Mouse (Mus musculus) megakaryocyte, embryonic 14.5 days (primary cell): ENCODE measurements around the gene 1700013G24Rik. TPM values are rescaled to one million over a fixed set of nuclear protein-coding genes. Genes with fewer than 3 reads are reported as not detected.
"Not testable (repeated sequence)": the region's sequence is repeated elsewhere in the genome, so short reads cannot be mapped to it uniquely, and the experiment has no call there.

Experiments used
- H3K27me3 ChIP-seq: replicated peaks from 2 replicates; pipeline ENCODE3; 2012; ENCODE audit warnings: inconsistent platforms
- H3K36me3 ChIP-seq: replicated peaks from 2 replicates; pipeline ENCODE3; 2012; ENCODE audit warnings: low read length, inconsistent platforms, mixed read lengths
- H3K4me1 ChIP-seq: 2 replicates; pipeline ENCODE4 v1.6.1; 2012; ENCODE audit warnings: inconsistent platforms
- H3K4me3 ChIP-seq: replicated peaks from 2 replicates; pipeline ENCODE3; 2012; ENCODE audit warnings: moderate library complexity, mild to moderate bottlenecking, inconsistent platforms
- H3K9me3 ChIP-seq: 2 replicates; pipeline ENCODE4 v1.6.1; 2012; ENCODE audit warnings: inconsistent platforms
- FLI1 ChIP-seq: IDR thresholded peaks from 2 replicates; pipeline ENCODE4 v1.6.1; 2012; ENCODE audit warnings: low read length, inconsistent platforms, mixed read lengths
- GATA1 ChIP-seq: IDR thresholded peaks from 3 replicates; pipeline ENCODE4 v1.6.1; 2012; ENCODE audit warnings: mixed read lengths, low read length, inconsistent platforms, borderline replicate concordance
- polyA plus RNA-seq: library from polyadenylated mRNA; stranded (reverse); fragments of >175 nt; gene quantifications from 2 replicates; pipeline ENCODE4 v1.2.3, GENCODE M21; 2012; ENCODE audit warnings: low replicate concordance; ENCODE audit not compliant: insufficient read depth

The 1700013G24Rik gene
- polyA plus RNA-seq = not detected in 2 replicates

DNA sequence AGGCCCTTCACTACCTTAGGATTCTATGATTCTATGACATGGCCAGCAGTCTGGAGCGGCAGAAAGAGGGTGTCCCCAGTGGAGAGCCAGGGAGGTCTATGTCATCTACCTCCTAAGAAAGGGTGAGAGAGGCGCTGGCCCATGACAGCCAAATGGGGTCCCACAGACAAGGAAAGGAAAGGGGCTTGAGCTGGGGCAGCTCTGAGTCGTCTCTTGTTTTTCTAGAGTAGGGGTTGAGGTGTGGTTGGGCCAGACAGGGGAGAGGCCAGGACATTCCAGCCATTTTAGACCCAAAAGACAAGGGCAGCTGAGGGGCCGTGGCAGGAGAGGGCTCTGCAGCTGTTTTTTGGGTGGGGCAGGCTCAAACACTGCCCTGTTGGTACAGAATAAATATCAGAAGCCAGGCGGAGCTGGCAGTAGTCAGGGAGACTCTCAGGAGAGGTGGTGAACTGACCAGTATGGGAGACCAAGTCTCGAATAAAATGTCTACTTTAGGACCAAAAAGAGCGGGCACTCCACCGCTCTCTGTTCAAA, at the start of gene 1700013G24Rik:
Gene 1700013G24Rik, plus strand, starts transcription at position 51 of the 534 bp plus-strand sequence.
- H3K27me3 ChIP-seq = peaks cover 53% of the 10 kb centered on the region
- TF ChIP-seq FLI1 (no peak), GATA1 (no peak)

GRCm38 (mm10) chr4:137405571-137405970, 47.5 kb upstream of the 1700013G24Rik start:
- Histone ChIP-seq H3K4me3 (no peak overlapping the region), H3K36me3 (no peaks in the 10 kb centered on the region), H3K4me1 (no peaks in the 10 kb centered on the region), H3K9me3 (no peaks in the 10 kb centered on the region), H3K27me3 (peaks cover 37% of the 10 kb centered on the region)
- TF ChIP-seq GATA1 (no peak), FLI1 (no peak)

More for the DNA sequence above, at the start of gene 1700013G24Rik:
- Histone ChIP-seq H3K4me1 (peaks cover 22% of the 10 kb centered on the region), H3K36me3 (no peaks in the 10 kb centered on the region), H3K9me3 (peaks cover 4% of the 10 kb centered on the region), H3K4me3 (no peak within 1 kb of the TSS)

DNA sequence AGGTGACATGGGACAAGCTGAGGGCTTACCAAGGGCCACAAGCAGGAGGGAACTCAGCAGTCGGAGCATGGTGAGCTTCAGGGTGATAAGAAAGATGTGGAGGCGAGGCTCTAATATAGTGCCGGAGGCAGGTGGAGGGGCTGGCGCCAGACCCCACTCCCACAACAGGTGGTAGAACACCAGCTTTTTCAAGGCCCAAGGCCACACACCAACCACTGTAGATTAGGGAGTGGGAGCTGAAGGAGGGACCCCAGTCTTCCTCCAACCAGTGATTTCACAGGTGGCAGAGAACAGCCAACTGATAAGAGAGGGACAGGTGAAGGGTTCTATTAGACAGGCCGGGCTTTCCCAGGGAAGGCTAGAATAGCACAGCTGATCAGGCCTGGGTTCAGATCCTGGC, 43.4 kb upstream of the 1700013G24Rik start, which contains the start of gene Cela3a:
Gene Cela3a, minus strand, starts transcription at position 101 of the 400 bp plus-strand sequence.
- Histone ChIP-seq H3K4me1 (no peaks in the 10 kb centered on the region), H3K9me3 (peaks cover 6% of the 10 kb centered on the region), H3K27me3 (peaks cover 25% of the 10 kb centered on the region), H3K36me3 (no peaks in the 10 kb centered on the region), H3K4me3 (no peak within 1 kb of the TSS)
- TF ChIP-seq GATA1 (no peak), FLI1 (no peak)

DNA sequence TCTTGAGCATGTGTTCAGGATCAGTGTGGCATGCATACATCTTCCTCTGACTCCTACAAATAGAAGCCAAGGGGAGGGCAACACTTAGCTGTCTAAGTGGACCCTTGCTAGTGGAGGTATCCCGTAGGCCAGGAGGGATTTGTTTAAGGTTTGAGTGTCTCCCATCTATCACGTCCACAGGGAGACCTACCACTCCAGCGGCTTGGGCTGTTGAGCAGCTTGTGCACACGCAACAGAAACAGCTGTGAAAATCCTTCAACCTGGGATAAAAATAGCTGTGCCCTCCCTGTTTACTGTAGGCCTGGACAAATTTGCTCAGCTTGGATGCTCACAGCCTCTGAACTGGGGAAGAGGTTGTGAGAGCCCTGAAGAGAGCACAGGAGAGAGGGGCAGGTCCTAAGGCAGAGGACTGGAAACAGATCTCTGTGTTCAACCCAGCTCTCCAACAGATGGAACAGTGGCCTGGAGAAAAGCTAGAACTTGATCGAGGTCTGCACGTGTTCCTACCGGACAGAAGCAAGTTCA, 40.8 kb upstream of the 1700013G24Rik start:
- H3K27me3 ChIP-seq = peaks cover 19% of the 10 kb centered on the region
- not testable (repeated sequence) for H3K4me1 ChIP-seq, H3K36me3 ChIP-seq, H3K4me3 ChIP-seq, H3K9me3 ChIP-seq

DNA sequence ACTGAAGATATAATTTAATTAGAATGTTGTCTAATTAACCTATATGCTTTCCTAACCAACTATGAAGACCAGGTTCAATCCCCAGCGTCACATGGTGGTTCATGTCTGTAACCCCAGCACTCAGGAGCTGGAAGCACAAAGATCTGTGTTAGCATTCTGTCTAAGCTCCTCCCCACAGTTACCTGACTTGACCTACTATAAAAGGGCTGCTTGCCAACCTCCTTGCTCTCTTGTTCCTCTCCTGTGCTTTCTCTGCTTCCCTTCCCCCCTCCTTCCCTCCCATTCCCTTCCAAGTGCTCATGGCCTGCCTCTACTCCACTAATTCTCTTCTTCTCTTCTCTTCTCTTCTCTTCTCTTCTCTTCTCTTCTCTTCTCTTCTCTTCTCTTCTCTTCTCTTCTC, 38.1 kb upstream of the 1700013G24Rik start:
- H3K9me3 ChIP-seq = peaks cover 6% of the 10 kb centered on the region
- TF ChIP-seq GATA1 = no peak
- no peak for TF ChIP-seq FLI1

GRCm38 (mm10) chr4:137417712-137418564, 35.1 kb upstream of the 1700013G24Rik start:
- Histone ChIP-seq H3K27me3 (peaks cover 16% of the 10 kb centered on the region), H3K4me1 (peaks cover 4% of the 10 kb centered on the region; the same call in 1 of the 2 replicates), H3K4me3 (no peak overlapping the region), H3K9me3 (peaks cover 6% of the 10 kb centered on the region), H3K36me3 (no peaks in the 10 kb centered on the region)
- TF ChIP-seq GATA1 (no peak), FLI1 (no peak)

More for the DNA sequence above, 38.1 kb upstream of the 1700013G24Rik start:
- H3K36me3 ChIP-seq = no peaks in the 10 kb centered on the region
- peaks cover 4% of the 10 kb centered on the region; the same call in 1 of the 2 replicates for H3K4me1 ChIP-seq
- no peak overlapping the region for H3K4me3 ChIP-seq
- peaks cover 12% of the 10 kb centered on the region for H3K27me3 ChIP-seq

DNA sequence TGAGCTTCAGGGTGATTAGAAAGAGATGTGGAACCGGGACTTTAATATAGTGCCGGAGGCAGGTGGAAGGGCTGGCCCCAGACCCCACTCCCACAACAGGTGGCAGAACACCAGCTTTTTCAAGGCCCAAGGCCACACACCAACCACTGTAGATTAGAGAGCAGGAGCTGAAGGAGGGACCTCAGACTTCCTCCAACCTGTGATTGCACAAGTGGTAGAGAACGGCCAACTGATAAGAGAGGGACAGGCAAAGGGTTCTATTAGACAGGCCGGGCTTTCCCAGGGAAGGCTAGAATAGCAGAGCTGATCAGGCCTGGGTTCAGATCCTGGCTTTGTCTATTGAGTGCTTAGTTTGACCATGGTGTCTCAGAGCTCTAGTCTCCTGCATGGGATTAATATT, 22.6 kb upstream of the 1700013G24Rik start, which contains the start of gene Cela3b:
Gene Cela3b, minus strand, starts transcription at position 39 of the 400 bp plus-strand sequence.
- H3K9me3 ChIP-seq = no peaks in the 10 kb centered on the region
- H3K4me1 ChIP-seq = no peaks in the 10 kb centered on the region
- peaks cover 12% of the 10 kb centered on the region for H3K27me3 ChIP-seq
- H3K4me3 ChIP-seq = no peak within 1 kb of the TSS
- TF ChIP-seq FLI1 = no peak
- TF ChIP-seq GATA1 = no peak
- H3K36me3 ChIP-seq = no peaks in the 10 kb centered on the region

- not testable (repeated sequence) for H3K36me3 ChIP-seq, H3K4me1 ChIP-seq, H3K9me3 ChIP-seq, H3K4me3 ChIP-seq
- peaks cover 17% of the 10 kb centered on the region for H3K27me3 ChIP-seq
Observed at GRCm38 (mm10) chr4:137432700-137433550, 20.2 kb upstream of the 1700013G24Rik start.

- H3K4me1 ChIP-seq = peaks cover 7% of the 10 kb centered on the region; the same call in 1 of the 2 replicates
Observed at GRCm38 (mm10) chr4:137436979-137437669, 16.0 kb upstream of the 1700013G24Rik start.

More at GRCm38 (mm10) chr4:137436979-137437669, 16.0 kb upstream of the 1700013G24Rik start:
- Histone ChIP-seq H3K4me3 (no peak overlapping the region), H3K27me3 (peaks cover 18% of the 10 kb centered on the region), H3K36me3 (no peaks in the 10 kb centered on the region), H3K9me3 (peaks cover 6% of the 10 kb centered on the region)
- TF ChIP-seq FLI1 = no peak
- TF ChIP-seq GATA1 = no peak
